Mouse (Mus musculus) spleen, postnatal 4 days (tissue): ENCODE data around the gene Ctsh.

Experiments
- DNase-seq, 2 experiments: peaks; one replicate each; pipeline ENCODE4 v3.0.0; 2022; ENCODE audit warnings: low spot score in 2 of 2

The Ctsh gene

GRCm38 (mm10) chr9:90113151-90113550 lies 59.2 kb downstream of the Ctsh start:
- no peak for DNase-seq

- peak; percentile 92 to 94 for DNase-seq
Observed at GRCm38 (mm10) chr9:90113651-90114566, 60.0 kb downstream of the Ctsh start.

- DNase-seq: peak; percentile 93 to 97
Observed at GRCm38 (mm10) chr9:90114567-90115307, 60.8 kb downstream of the Ctsh start, which contains the start of gene Morf4l1. Gene Morf4l1 (minus strand): TSS chr9:90114774.

- no peak for DNase-seq
Observed at GRCm38 (mm10) chr9:90115308-90115700, 61.4 kb downstream of the Ctsh start.

- DNase-seq: no peak
Observed at GRCm38 (mm10) chr9:90117234-90117633, 63.3 kb downstream of the Ctsh start.

GRCm38 (mm10) chr9:90122246-90122740 lies 68.3 kb downstream of the Ctsh start:
- no peak for DNase-seq

- no peak for DNase-seq
Observed at GRCm38 (mm10) chr9:90124156-90124872, 70.4 kb downstream of the Ctsh start.

- no peak for DNase-seq
Observed at GRCm38 (mm10) chr9:90124873-90125245, 70.9 kb downstream of the Ctsh start.
